Mouse (Mus musculus) cerebellum, adult 18-20 months (tissue): ENCODE results near the gene Hoxa5.

Experiments used
- DNase-seq, 2 experiments: peaks; one replicate each; pipeline ENCODE4 v3.0.0; 2021

Gene Hoxa5

GRCm38 (mm10) chr6:52213119-52213986 is 9.0 kb upstream of the Hoxa5 start, which contains the start of the genes Hoxa3 and Gm28308:
TSS of gene Hoxa3 (minus strand) at chr6:52213336.
TSS of gene Gm28308 (minus strand) at chr6:52213339.
- DNase-seq = no peak

DNA sequence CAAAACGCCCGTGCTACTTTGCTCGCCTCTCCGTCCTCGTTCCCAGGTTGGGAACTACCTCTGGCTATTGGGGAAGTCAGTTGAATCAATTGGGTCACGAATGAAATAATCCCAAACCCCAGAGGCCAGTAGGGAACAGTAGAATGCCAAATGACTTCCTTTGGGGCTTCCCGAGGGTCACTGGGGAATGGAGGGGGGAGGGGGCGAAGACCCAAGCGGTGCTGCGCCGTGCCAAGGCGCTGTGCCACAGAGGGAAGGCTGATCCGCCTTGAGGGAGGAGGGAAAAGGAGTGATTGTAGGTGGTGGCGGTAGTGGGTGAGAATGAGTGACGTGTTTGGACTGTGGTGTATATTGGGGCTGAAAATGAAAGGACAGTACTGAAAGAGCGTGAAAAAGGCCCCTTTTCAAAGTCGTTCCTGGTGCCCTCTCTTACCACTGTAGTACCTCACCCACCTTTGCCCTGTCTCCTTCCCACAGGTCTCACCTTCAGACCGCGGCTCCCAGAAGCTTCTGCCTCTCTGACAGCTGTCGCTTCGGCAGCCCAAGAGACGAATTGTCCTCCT is 8.2 kb upstream of the Hoxa5 start:
- DNase-seq = no peak

GRCm38 (mm10) chr6:52211961-52212360 is 7.6 kb upstream of the Hoxa5 start:
- DNase-seq = no peak

DNA sequence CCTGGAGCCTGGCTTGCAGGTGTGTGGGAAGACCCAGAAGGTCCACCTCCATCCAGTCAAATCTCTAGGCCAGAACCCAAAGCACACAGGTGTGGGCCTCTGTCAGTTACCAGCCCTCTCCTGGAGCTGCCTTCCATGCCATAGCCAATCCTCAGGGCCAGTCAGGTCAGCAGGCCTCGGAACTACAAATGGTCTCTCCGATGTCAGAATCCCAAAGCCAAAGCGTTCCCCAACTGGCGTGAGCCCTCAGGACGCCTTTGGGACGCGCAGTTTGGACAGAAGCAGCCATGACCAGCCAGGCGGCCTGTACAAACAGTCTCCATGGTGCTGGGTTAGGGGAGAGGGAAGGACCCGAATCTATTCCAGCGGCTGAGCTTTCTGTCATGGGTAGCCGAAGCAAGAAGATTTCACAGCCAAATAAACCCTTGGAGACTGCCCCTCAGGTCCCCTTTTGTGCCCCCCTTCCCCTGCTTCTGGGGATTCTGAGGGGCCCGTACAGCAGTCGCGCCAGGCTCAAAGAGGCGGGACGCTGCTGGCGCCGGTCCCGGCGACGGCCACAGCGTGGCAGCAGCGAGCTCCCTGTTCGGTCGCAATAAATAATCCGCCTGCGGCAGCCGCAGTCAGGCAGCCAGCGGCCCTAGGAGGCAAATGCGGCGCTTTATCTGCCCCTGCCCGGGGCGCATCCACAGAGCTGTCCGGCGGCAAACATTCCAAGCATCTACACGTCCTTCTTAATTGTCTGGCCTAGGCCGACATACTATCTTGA is 7.0 kb upstream of the Hoxa5 start:
- DNase-seq = peak; percentile 49 to 69

- DNase-seq = no peak
Measured at GRCm38 (mm10) chr6:52209685-52210046, 5.3 kb upstream of the Hoxa5 start.

- DNase-seq = no peak
Measured at GRCm38 (mm10) chr6:52208868-52209684, 4.7 kb upstream of the Hoxa5 start.

DNA sequence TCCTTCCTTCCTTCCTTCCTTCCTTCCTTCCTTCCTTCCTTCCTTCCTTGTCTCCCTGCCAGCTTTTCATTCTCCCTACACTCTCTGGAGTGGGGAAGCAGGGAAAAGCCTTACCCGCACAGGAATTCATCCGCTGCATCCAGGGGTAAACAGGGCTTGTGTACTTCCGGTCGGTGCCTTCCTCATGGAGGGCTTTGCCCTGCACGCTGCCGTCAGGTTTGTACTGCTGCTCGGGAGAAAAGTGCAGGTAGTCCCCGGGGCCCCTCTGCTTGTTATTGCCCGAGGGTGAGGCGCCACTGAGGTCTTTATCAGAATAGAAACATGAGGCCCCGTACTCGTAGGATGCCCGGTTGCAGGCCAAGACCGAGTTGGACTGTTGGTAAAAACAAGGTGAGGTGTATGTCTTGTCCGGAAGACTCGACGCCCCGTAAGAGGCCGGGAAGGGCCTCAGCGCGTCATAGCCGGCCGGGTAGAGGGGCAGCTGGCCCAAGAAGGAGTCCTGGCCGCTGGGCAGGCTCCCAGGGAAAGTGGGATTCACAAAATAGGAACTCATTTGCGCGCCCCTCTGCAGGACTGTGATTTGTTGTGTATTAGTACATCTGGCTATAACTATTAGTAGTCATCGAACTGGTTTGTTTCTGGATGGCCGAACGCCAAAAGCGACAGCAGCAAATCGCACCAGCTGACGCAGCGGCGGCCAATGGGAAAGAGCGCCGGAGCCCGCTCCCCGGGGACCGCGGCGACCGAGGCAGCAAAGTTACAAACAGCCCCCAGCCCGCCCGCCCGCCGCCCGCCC is 3.9 kb upstream of the Hoxa5 start, which contains the start of gene Hoxa6:
Gene Hoxa6, minus strand, starts transcription at position 651 of the 796 bp plus-strand sequence.
- DNase-seq = no peak

- no peak for DNase-seq
Measured at GRCm38 (mm10) chr6:52207684-52207976, 3.2 kb upstream of the Hoxa5 start.

- DNase-seq = no peak
Measured at GRCm38 (mm10) chr6:52206882-52207683, 2.7 kb upstream of the Hoxa5 start.

GRCm38 (mm10) chr6:52205638-52206621 is 1.5 kb upstream of the Hoxa5 start:
- no peak for DNase-seq

GRCm38 (mm10) chr6:52205221-52205620 is 834 bp upstream of the Hoxa5 start:
- DNase-seq = no peak

DNA sequence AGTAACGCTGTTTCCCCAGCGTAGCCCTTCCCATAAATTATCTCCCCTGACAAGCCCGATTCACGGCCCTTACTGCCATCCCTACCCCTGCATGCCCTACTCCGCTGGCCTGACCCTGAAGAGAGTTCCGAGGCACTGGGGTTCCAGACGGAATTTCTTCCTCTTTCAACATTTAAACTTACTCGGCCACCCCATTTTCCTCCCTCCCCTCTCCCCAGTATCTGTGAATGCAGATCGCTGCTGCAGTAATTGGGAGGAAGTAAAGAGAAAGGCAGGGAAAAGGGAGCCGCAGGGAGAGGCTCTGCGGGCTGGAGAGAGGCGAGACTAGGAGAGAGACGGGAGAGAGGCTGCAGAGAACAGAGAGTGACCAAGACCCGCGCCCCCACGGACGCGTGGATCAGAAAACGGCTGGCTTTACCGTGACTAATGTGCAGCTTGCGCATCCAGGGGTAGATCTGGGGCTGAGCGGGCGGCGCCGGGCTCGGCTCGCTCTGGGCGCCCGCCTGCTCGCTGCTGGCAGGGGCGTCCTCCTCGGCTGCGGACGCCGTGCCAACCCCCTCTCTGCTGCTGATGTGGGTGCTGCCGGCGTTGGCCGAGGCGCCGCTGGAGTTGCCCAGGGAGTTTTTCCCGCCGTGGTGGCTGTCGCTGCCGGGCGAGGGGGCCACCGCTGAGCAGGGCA is 877 bp downstream of the Hoxa5 start:
- DNase-seq = no peak

GRCm38 (mm10) chr6:52203121-52203370 is 1.3 kb downstream of the Hoxa5 start:
- no peak for DNase-seq

- DNase-seq = no peak
Measured at GRCm38 (mm10) chr6:52202362-52203120, 1.8 kb downstream of the Hoxa5 start.

DNA sequence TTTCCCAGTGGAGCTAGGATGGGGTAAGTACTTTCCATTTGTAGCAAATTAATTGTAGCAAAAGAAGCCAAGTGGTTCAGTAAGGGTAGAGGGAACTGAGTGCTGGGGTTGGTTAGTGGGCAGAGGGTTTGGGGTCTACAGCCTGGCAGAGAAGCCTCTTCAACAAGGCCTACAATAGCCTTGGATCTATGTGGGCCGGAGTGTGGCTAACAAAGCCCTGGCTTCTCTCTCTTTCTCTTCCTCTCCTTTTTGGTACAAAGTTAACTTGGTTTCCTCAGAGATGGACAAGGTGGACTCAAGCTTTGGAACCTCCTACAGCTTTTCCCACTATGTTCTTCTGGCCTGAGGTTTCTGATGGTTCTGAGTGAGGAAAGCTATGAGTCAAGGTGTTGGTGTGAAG is 3.1 kb downstream of the Hoxa5 start:
- DNase-seq = no peak

DNA sequence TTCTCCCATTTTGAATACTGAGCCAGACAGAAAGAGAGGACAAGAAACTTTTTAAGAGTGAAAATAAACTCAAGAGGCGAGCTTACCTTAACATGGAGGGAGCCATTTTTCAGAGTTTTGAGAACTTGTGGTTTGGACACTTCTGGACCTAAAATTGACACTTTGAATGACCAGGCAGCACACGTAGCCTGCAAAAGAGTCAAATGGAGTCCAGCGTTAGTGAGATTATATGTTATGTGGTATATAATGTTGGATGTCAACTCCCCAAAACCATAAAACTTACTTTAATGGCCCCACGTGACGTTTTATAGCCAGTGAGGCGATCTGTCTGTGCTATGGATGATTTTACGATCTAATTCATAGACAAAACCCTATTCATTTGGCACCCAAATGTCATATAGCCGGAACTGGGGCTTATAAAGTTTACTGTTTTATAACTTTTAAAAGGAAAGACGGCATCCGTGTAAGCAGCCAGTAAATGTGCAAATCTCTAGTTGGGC is 3.6 kb downstream of the Hoxa5 start:
- DNase-seq = no peak

- no peak for DNase-seq
Measured at GRCm38 (mm10) chr6:52200073-52200750, 4.2 kb downstream of the Hoxa5 start.

- DNase-seq = no peak
Measured at GRCm38 (mm10) chr6:52197271-52197670, 7.1 kb downstream of the Hoxa5 start.
